Mouse (Mus musculus) stomach, postnatal 0 days (tissue): ENCODE results near the gene Abcc4.

Source experiments
- CTCF ChIP-seq: IDR thresholded peaks from 2 replicates; pipeline ENCODE4 v1.5.1; 2016; ENCODE audit warnings: antibody characterized with exemption, low read depth, mild to moderate bottlenecking, moderate library complexity
- EP300 ChIP-seq: optimal IDR thresholded peaks from 2 replicates; pipeline ENCODE3; 2016; ENCODE audit warnings: antibody characterized with exemption

GRCm38 (mm10) chr14:118491708-118492107 lies 214.3 kb downstream of the Abcc4 start:
- TF ChIP-seq CTCF (no peak), EP300 (no peak)
